In genomic region chr7:68918632-68919435, GRCm38 (mm10) we compare ENCODE assay signal across 29 mouse cellular contexts.
A peak's percentile ranks its signal among the peaks of the same experiment; 100 is the strongest.
DNase-seq lines count a peak whose midpoint lies in the region; ATAC-seq and TF ChIP-seq lines count a peak whose summit lies in the region.
"Had no signal": no experiment of that assay in that cellular context is flagged by ENCODE, and none has a peak within 500 bp of the region (broad histone marks: within the 10 kb centered on the region; RNA-seq: fewer than 3 reads in every experiment).

No protein-coding gene starts in this region.

- H3K4me3 ChIP-seq in kidney, embryonic 14.5 days (ENCODE audit: low read length), result no peak overlapping the region
- H3K4me3 ChIP-seq in embryonic facial prominence, embryonic 11.5 days (ENCODE audit: low read depth, low read length), result no peak overlapping the region
- no peak overlapping the region for H3K4me3 ChIP-seq in thymus, adult 2 months (ENCODE audit: control insufficient read depth, insufficient read depth, low read length)
- H3K4me3 ChIP-seq: embryonic facial prominence, embryonic 15.5 days; forebrain, embryonic 12.5 days; heart, embryonic 10.5 days; heart, embryonic 15.5 days; limb, embryonic 15.5 days; liver, embryonic 13.5 days had no signal

- no peak overlapping the region for H3K9ac ChIP-seq in kidney, embryonic 14.5 days (ENCODE audit: low read depth, low read length)
- no peak overlapping the region for H3K9ac ChIP-seq in embryonic facial prominence, embryonic 11.5 days (replicated peaks; ENCODE audit: low read length)
- H3K9ac ChIP-seq: embryonic facial prominence, embryonic 15.5 days; forebrain, embryonic 12.5 days; forebrain, postnatal 0 days; heart, embryonic 15.5 days; limb, embryonic 15.5 days; liver, embryonic 13.5 days had no signal

- no peak for TF ChIP-seq POLR2A in thymus, adult 2 months (IDR thresholded peaks at IDR 0.05; ENCODE audit: control insufficient read depth, extremely low read depth, insufficient read depth, low read length, poor library complexity)

- WGBS in kidney, embryonic 14.5 days, result 21% methylated on average over 9 of the region's 9 CpGs
- WGBS in embryonic facial prominence, embryonic 11.5 days, result 36% methylated on average over 9 of the region's 9 CpGs
- WGBS in thymus, adult 2 months, result 92% methylated on average over 9 of the region's 9 CpGs

- no peaks in the 10 kb centered on the region for H3K27me3 ChIP-seq in kidney, embryonic 14.5 days (ENCODE audit: control insufficient read depth, insufficient read depth, low read length)
- H3K27me3 ChIP-seq in embryonic facial prominence, embryonic 11.5 days (ENCODE audit: control insufficient read depth, insufficient read depth, low read length), result no peaks in the 10 kb centered on the region
- no peaks in the 10 kb centered on the region for H3K27me3 ChIP-seq in thymus, adult 2 months (ENCODE audit: control insufficient read depth, insufficient read depth, low read length)
- H3K27me3 ChIP-seq: CH12.LX; embryonic facial prominence, embryonic 15.5 days; forebrain, embryonic 12.5 days; heart, embryonic 15.5 days; limb, embryonic 15.5 days; liver, embryonic 13.5 days had no signal

- no peaks in the 10 kb centered on the region for H3K36me3 ChIP-seq in kidney, embryonic 14.5 days (ENCODE audit: control insufficient read depth, insufficient read depth, low read length)
- no peaks in the 10 kb centered on the region for H3K36me3 ChIP-seq in embryonic facial prominence, embryonic 11.5 days (replicated peaks; ENCODE audit: control insufficient read depth, insufficient read depth, low read depth, low read length)
- no peaks in the 10 kb centered on the region for H3K36me3 ChIP-seq in thymus, adult 2 months (ENCODE audit: control insufficient read depth, insufficient read depth, low read length)
- H3K36me3 ChIP-seq: embryonic facial prominence, embryonic 15.5 days; forebrain, embryonic 12.5 days; heart, embryonic 10.5 days; heart, embryonic 15.5 days; limb, embryonic 15.5 days; liver, embryonic 13.5 days had no signal

- no peak overlapping the region for H3K4me2 ChIP-seq in kidney, embryonic 14.5 days (replicated peaks; ENCODE audit: low read depth, low read length)
- H3K4me2 ChIP-seq in embryonic facial prominence, embryonic 11.5 days (ENCODE audit: low read depth, low read length), result no peak overlapping the region
- H3K4me2 ChIP-seq: embryonic facial prominence, embryonic 15.5 days; forebrain, embryonic 12.5 days; heart, embryonic 15.5 days; limb, embryonic 15.5 days; liver, embryonic 13.5 days had no signal

- peak overlapping the region; percentile 62; the same call in 1 of the 2 replicates for H3K27ac ChIP-seq in kidney, embryonic 14.5 days (ENCODE audit: low read depth, low read length)
- no peak overlapping the region for H3K27ac ChIP-seq in embryonic facial prominence, embryonic 11.5 days (replicated peaks; ENCODE audit: low read depth, low read length)
- H3K27ac ChIP-seq in thymus, adult 2 months (ENCODE audit: control insufficient read depth, insufficient read depth, low read length), result no peak overlapping the region
- H3K27ac ChIP-seq: embryonic facial prominence, embryonic 15.5 days; forebrain, embryonic 12.5 days; heart, embryonic 10.5 days; heart, embryonic 15.5 days; hindbrain, postnatal 0 days; limb, embryonic 15.5 days; liver, embryonic 13.5 days had no signal

- peaks cover 12% of the 10 kb centered on the region; the same call in 1 of the 2 replicates for H3K4me1 ChIP-seq in kidney, embryonic 14.5 days (ENCODE audit: control insufficient read depth, insufficient read depth, low read length)
- H3K4me1 ChIP-seq in embryonic facial prominence, embryonic 11.5 days (ENCODE audit: control insufficient read depth, insufficient read depth, low read length), result no peaks in the 10 kb centered on the region
- H3K4me1 ChIP-seq in thymus, adult 2 months (replicated peaks; ENCODE audit: control insufficient read depth, insufficient read depth, low read length), result no peaks in the 10 kb centered on the region
- H3K4me1 ChIP-seq: forebrain, embryonic 12.5 days; heart, embryonic 10.5 days; heart, embryonic 15.5 days; liver, embryonic 13.5 days had no signal

- no peak for DNase-seq in kidney, postnatal 25 days
- peak; percentile 70 for DNase-seq in embryo, embryonic 10 days (ENCODE audit: low spot score)
- DNase-seq in embryonic facial prominence, embryonic 11.5 days (ENCODE audit: low spot score), result peak; percentile 56
- peak; percentile 49 for DNase-seq in mesoderm, embryonic 11.5 days (ENCODE audit: low read depth, low spot score)
- no peak for DNase-seq in cerebellum, postnatal 14 days
- DNase-seq in thymus, adult 2 months, result no peak
- DNase-seq: adrenal gland, adult 2 months; adrenal gland, postnatal 36 days; cerebellum, adult 18-20 months; cerebellum, postnatal 10 days; forebrain, postnatal 0 days; gastrocnemius, postnatal 10 days; kidney, postnatal 10 days; liver, embryonic 13.5 days; lung, adult 18-20 months; lung, postnatal 4 days; midbrain, embryonic 14.5 days; thymus, postnatal 4 days had no signal

- ATAC-seq in kidney, embryonic 14.5 days (ENCODE audit: low FRiP score, low TSS enrichment), result peak; percentile 86
- ATAC-seq in embryonic facial prominence, embryonic 11.5 days (replicated peaks; ENCODE audit: insufficient number of reproducible peaks, low FRiP score, low TSS enrichment, low read depth), result no peak
- ATAC-seq: activated CD4-positive, CD25-positive, alpha-beta regulatory T cell, adult 4 months; forebrain, postnatal 0 days; hindbrain, postnatal 0 days; intestine, embryonic 16.5 days; lung, postnatal 0 days had no signal

- no peaks in the 10 kb centered on the region for H3K9me3 ChIP-seq in kidney, embryonic 14.5 days (ENCODE audit: control insufficient read depth, low read length)
- H3K9me3 ChIP-seq in embryonic facial prominence, embryonic 11.5 days (replicated peaks; ENCODE audit: control insufficient read depth, low read length), result no peaks in the 10 kb centered on the region
- H3K9me3 ChIP-seq: embryonic facial prominence, embryonic 15.5 days; forebrain, embryonic 12.5 days; heart, embryonic 10.5 days; heart, embryonic 15.5 days; limb, embryonic 15.5 days; liver, embryonic 13.5 days had no signal

- no peak for TF ChIP-seq CTCF in thymus, adult 2 months (IDR thresholded peaks at IDR 0.05; ENCODE audit: borderline replicate concordance, control insufficient read depth, extremely low read depth, insufficient read depth, low read length, poor library complexity)

Comparison
In these comparisons a context has a peak if more than half of its experiments do, and no peak if none do; other contexts are left out.
1. DNase-seq: peak in embryo, embryonic 10 days (single experiment), embryonic facial prominence, embryonic 11.5 days (single experiment) and mesoderm, embryonic 11.5 days (single experiment); none in kidney, postnatal 25 days (0 of 2), cerebellum, postnatal 14 days (0 of 2) and thymus, adult 2 months (single experiment).